Mouse (Mus musculus) lung, adult 18-20 months (tissue): ENCODE measurements around the gene Rnf225.
"Not testable (repeated sequence)": the region's sequence is repeated elsewhere in the genome, so short reads cannot be mapped to it uniquely, and the experiment has no call there.

ENCODE experiments used
- DNase-seq, 2 experiments: peaks; one replicate each; pipeline ENCODE4 v3.0.0; 2022; ENCODE audit warnings: mixed read lengths in 2 of 2

Rnf225 gene

DNA sequence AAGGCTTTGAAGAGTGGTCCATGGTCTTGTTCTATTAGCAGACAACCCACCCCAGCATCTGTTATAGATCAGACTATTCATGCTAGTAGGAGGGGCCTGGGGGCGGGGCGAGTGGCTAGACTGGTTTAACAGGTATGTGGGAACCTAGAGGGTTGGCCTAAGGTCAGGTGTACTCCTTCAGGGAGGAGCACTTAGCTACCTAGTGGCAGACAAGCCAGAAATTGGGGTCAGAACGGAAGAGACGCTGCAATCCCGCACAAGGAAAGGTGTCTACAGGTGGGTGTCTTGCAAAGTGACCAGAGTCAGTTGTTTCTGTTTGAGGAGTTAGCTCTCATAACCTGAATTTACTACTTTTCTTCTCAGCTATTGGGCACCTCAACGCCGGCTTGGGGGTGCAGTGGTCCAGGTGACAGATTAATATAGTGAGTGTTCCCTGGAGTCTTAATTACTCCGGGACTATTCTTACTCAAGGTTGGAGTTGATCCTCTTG lies at the start of gene Rnf225:
TSS of gene Rnf225 (plus strand) at position 226 of the 490 bp plus-strand sequence.
- DNase-seq: peak; percentile 87 to 93

DNA sequence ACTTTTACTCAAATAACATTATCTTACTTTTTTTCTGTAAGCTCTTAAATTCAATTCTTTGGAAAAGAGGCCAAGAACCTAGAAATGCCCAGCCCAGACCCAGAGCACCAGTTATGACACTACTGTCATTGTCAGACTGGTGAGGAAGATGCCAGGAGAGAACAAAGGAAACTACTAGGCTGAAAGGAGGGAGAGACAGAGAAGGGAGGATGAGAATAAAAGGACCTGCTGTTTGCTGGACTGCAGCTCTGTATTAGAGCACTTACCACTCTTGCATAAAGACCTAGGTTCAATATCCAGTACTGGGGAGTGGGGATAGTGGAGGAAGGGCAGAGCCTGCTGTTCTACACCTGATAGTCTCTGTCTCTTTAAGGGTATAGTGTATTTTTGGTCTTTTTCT lies 47.2 kb upstream of the Rnf225 start:
- no peak for DNase-seq

DNA sequence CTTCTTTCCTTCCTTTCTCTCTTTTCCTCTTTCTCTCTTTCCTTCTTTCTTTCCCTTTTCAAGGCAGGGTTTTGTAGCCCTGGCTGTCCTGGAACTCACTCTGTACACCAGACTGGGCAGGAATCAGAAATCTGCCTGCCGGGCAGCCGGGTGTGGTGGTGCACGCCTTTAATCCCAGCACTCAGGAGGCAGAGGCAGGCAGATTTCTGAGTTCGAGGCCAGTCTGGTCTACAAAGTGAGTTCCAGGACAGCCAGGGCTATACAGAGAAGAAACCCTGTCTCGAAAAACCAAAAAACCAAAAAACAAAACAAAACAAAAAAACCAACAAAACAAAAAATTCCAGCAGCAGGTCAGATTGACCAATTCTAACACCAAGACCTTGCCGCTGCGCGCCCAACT lies 46.7 kb upstream of the Rnf225 start:
- DNase-seq: not testable (repeated sequence)

DNA sequence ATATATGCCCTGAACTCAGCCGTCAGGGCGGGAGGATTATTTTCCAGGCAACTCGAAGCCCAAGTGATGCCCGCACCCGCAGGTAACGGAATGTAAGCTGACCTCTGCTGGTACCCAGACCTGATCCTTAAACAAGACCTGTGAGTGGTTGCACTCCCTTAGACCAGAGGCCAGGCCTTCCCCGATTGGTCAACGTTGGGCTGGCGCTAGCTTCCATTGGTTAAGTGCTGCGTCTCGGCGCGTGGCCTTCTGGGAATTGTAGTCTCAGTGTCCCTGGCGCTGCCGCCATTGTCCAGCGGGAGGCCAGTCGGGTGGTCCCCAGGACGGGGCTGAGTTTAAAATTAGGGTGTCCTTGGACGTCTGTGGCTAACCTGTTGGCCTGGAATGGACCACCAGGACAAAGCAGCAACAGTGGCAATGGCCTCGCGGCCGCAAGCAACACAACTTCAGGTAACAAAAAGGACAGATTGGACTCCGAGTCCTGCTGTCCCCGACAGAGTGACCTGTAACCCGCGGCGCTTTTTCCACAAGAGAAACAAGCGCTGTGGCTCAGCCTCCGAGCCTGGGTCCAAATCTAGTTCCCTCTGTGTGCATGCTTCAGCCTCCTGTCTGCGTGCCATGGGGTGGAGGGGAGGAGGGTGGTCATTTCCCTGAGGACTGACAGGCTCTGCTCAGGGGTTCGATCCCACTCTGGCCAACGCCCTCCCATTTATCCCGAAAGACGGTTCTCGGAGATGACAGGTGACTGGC lies 46.1 kb upstream of the Rnf225 start, which contains the start of gene Zfp128:
TSS of gene Zfp128 (plus strand) at position 267 of the 750 bp plus-strand sequence.
- DNase-seq: peak; percentile 96

DNA sequence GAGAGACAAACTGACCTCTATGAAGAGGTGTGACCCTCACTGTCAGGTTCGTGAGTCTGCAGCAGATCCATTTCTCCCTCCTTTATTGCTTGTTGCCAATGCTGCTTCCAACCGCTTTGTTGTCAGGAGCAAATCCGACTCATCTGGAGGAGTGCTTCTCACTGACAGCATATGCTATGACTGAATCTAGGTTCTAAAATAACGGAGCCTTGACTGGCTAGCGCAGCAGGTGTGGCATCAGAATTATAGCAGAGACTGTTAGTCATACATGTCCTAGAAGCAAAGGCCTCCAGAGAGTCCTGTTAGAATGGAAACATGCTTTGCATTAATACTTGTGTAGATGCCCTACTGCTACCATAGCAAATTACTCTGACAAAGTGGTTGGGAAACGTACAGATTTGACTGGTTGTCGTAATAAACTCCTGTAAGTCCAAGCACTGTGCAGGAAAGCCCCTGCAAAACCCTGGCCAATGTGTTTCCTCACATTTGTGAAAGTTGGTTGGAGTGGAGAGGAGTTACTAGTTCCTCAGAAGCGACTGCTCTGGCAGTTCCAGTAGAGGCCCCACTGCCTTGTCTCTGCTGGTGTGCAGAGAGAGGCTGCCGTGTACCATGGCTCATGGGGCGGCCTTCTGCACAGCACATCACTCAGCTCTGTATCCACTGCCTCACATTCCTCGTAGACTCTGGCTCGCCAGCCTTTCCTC lies 40.5 kb upstream of the Rnf225 start:
- DNase-seq: no peak

DNA sequence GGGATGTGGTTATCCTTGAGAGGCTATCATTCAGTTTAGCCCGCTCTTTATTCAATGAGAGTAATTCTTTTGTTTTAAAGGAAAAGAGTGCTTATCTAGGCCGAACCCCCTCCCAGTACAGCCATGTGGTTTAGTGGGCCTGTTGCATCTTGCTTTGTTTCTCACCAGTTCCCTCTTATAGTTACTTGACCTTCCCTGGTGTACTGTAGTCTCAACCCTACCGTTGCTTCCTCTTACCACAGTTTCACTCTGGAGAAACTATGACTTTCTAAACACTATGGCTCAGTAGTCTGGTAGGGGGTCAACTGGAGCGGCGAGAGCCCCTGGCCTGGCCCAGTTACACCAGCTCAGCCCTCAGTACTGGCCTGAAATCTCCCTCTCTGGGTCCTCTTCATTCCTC lies 39.6 kb upstream of the Rnf225 start:
- no peak for DNase-seq

DNA sequence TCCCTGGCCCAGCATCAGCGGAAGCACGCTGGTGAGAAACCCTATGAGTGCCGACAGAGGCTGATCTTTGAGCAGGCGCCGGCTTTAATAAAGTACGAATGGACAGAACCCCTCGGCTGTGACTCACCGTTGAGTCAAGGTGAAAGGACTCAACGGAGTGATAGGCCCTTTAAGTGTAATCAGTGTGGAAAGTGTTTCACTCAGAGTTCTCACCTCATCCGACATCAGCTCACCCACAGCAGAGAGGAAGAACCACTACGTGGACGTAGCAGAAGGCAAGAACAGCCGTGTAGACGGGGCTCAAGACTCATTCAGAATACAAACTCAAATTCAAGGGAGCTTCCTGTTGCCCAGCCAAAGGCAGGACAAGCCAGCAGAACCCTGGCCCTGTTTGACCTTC lies 36.3 kb upstream of the Rnf225 start:
- no peak for DNase-seq

DNA sequence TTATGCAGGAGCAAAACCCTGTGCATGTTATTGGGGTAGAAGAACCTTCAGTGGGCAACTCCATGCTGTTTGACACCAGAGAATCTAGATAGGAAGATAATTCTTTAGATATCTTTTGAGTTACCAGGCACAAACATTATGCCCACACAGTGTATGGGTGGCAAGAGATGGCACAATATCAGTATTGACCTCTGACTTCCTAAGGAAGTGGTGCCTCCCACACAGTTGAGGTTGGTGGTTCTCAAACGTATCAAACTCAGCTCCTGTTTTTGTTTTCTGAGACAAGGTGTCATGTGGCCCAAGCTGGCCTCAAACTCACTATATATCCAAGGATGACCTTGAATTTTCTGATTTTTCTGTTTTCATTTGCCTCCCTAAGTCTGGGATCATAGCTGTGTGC lies 35.9 kb upstream of the Rnf225 start:
- DNase-seq: no peak

DNA sequence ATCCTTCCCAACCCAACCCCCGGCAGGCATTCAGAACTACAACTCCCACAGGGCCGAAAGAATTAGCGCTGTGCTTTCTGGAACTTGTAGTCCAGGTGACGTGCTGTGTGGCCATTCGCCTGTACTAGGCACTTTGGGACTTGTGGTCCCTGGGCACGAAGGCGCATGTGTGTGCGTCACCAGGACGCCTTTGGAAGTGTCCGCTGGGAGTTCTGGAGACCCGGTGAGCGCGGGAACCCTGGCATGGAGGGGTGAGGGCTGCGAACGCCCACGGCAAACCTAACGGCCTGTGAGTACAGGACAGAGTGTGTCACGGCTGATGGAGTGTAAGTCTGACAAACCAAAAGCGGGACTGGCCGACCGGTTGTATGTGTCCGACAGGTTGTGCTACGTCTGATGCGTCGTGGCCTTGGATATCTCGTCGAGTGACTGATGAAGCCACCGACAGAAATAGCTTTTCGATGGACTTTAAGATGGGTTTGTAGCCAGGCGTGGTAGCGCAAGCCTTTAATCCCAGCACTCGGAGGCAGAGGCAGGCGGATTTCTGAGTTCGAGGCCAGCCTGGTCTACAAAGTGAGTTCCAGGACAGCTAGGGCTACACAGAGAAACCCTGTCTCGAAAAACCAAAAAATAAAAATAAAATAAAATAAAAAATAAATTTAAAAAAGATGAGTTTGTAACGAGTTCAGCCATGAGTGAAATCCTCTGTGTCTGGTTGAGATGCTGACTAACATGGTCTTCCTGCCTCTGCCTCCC lies 29.4 kb upstream of the Rnf225 start, which contains the start of gene Zscan22:
TSS of gene Zscan22 (plus strand) at position 161 of the 756 bp plus-strand sequence.
- peak; percentile 94 to 96 for DNase-seq

DNA sequence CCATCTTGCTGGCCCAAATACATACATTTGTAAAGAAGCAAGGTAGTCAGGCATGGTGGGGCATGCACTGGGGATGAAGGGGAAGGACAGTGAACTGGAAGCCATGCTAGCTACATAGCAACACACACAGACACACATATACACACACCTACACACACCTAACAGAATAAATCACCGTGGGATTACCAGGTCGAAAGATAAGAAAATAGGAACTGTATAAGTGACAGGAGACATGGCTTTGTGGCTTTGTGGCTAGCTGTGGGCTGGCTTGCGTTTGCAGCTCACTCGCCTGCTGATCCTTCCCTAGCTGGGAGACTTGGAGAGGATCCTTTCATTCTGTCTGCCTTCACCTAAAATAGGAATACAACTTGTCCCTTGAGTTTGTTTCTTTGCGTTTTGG lies 25.7 kb upstream of the Rnf225 start:
- no peak for DNase-seq

DNA sequence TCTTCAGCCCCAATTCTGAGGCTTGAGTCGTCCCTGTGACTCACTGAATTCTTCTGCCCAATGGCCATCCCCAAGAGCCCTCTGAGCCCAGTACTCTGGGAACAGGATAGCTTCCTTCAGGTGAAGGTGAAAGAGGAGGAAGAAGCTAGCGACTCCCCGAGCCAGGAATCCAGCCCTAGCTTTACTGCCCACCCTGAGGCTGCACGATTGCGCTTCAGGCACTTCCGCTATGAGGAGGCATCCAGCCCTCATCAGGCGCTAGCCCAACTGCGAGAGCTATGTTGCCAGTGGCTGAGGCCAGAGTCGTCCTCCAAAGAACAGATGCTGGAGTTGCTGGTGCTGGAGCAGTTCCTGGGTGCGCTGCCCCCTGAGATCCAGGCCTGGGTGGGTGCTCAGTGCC lies 23.6 kb upstream of the Rnf225 start:
- DNase-seq: no peak

DNA sequence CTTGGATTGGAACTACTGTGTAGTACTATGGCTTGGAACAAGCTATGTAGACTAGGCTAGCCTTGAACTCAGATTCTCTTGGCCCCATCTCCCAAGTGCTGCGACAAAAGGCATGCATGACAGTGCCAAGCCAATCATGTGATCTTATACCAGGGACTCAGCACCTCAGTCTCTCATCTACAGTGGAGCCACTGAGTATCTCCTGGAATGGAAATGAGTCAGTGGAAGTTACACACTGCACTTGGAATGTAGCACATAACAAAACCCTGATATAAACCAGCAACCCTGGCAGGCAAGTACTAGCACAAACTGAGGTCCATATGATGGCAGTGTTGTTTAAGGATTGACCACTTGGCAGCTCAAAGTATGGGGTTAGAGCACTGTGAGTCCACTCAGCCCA lies 22.1 kb upstream of the Rnf225 start:
- no peak for DNase-seq

DNA sequence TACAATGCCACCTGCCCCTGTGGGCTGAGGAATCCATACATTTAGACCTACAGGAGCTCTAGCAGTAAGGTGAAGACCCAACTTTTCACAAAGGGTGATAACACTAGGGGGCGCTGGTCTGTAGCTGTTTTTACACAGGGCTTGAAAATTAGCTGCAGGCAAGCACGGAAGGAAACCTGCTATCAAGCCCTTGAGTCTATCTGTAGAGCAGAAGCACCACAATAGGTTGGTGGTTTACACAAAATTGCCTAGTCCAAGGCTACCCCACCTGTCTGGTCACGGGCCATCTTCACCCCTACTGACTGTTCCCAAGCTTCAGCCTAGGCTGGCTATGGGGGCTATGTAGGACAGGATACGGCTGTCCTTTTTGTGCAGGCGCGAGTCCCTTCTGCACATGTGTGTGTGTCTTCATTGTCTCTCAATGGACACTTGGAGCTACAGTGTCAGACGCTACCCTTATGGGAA lies 17.7 kb upstream of the Rnf225 start:
- DNase-seq: peak; percentile 76 to 83

DNA sequence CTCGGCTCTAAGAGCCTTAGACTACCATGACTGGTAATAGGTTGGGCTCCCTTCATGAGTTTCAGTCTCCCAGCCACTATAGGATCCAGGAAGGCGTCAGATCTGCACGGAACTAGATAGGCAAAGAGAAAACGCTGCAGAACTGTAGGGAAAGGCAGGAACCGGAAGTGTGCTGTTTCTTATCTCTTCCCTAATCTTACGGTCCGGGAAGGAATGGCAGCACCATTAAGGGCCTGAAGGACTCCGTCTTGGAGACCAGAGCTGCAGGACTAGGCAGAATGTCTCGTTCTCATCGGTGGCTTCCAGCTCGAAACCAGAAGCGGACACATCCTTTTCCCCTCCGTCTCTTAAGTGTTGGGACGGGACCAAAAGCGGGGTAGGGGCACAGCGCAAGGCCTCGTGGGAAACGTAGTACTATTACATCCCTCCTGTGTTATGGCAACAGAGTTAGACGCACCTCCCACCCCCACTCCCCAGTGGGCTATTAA lies 17.0 kb upstream of the Rnf225 start:
- DNase-seq: peak; percentile 53 to 64

DNA sequence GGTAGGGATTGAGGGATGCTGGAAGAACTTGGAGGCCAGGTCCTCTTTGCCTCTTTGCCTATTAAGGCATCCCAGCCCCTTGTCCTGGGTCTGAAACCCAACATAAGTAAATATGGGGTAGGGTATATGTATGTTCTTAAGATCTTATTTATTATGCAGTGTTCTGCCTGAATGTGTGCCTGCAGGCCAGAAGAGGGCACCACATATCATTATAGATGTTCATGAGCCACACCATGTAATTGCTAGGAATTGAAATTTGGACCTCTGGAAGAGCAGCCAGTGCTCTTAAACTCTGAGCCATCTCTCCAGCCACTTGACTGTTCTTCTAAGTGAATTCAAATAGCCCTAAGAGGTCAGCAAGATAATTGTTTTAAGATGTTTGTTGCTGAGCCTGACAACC lies 13.7 kb upstream of the Rnf225 start:
- DNase-seq: no peak

DNA sequence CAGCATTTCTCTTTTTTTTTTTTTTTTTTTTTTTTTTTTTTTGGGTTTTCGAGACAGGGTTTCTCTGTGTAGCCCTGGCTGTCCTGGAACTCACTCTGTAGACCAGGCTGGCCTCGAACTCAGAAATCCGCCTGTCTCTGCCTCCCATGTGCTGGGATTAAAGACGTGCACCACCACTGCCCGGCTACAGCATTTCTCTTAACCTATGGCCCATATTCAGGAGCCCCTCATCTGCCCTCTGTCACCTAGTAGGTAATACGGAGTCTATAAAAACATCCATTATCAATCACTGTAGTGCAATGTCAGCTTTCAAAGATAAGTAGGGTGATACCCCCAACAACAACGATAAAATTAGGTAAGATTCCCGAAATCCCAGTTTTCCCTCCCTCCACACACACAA lies 6.7 kb upstream of the Rnf225 start:
- not testable (repeated sequence) for DNase-seq

DNA sequence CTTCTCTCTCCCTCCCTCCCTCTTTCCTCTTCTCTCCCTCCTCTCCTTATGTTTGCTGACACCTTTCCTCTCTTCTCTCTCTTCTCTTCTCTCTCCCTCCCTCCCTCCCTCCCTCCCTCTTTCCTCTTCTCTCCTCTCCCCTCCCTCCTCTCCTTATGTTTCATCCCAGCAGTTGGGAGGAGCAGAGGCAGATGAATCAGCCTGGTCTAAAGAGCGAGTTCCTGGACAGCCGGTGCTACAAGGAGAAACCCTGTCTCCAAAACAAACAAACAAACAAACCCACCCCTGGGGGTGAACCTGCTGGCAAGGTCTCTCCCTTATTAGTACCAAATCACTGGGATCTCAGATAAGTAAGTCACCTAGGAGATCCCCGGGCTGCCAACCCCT lies 5.9 kb upstream of the Rnf225 start:
- DNase-seq: no peak

DNA sequence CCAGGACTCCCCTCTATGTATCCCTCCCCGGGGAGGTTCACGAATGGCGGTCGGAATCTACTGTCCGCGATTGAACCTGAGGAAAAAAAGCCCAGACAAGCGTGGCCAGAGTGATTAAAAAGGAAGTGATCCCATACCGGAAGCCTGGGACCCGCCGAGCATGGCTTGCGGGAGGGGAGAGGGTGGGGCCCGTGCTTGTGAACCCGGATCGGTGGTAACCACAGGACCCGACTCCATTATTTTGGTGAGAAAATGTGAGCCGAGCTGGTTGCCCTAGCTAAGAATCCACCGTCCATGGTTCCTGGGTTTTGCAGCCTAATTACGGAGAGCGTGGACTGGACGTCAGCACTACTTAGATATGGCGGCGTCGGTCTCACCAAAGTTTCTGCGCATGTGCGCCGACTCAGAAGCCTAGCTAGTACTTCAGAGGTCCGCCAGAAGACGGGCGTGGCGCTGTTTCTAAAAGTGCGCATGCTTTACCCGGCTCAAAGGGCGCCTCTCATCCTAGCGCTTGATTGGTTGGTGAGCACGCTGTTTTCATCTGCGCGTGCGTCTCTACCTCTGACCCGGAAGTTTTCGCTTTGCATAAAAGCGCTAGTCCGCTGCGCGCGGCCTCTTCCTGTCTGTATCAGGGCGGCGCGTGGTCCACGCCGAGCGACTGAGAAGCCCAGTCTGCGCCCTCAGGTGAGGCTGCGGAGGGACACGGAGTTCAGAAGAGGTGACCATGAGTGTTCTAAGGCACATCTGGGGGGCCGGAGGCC lies 5.3 kb upstream of the Rnf225 start, which contains the start of gene Rps5:
TSS of gene Rps5 (plus strand) at position 586 of the 761 bp plus-strand sequence.
- peak; percentile 99 for DNase-seq

DNA sequence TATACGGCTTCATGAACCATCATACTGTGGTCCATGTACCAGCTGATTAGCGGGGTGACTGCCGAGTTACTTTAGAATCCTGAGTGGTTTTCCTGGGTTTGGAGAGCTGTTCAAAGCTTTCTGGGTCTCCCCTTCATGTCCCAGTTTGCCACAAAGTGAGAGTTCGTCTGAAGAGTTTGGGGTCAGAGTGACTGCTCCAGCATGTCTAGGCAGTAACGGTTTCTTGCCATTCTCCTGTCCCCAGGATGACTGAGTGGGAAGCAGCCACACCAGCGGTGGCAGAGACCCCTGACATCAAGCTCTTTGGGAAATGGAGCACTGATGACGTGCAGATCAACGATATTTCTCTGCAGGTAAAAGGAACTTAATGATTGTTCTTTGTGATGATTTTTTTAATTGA lies 4.5 kb upstream of the Rnf225 start:
- no peak for DNase-seq

DNA sequence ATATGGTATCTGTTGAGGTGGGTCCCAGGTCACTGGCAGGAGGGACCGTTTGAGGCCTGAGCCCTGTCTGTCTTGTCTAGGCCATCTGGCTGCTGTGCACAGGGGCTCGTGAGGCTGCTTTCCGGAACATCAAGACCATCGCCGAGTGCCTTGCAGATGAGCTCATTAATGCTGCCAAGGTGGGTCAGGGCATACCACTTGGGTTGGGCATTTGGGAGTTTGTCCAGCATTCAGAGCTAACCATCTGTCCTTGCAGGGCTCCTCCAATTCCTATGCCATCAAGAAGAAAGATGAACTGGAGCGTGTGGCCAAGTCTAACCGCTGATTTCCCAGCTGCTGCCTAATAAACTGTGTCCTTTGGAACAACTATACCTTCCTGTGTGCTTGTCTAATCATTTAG lies 900 bp upstream of the Rnf225 start:
- DNase-seq: no peak

DNA sequence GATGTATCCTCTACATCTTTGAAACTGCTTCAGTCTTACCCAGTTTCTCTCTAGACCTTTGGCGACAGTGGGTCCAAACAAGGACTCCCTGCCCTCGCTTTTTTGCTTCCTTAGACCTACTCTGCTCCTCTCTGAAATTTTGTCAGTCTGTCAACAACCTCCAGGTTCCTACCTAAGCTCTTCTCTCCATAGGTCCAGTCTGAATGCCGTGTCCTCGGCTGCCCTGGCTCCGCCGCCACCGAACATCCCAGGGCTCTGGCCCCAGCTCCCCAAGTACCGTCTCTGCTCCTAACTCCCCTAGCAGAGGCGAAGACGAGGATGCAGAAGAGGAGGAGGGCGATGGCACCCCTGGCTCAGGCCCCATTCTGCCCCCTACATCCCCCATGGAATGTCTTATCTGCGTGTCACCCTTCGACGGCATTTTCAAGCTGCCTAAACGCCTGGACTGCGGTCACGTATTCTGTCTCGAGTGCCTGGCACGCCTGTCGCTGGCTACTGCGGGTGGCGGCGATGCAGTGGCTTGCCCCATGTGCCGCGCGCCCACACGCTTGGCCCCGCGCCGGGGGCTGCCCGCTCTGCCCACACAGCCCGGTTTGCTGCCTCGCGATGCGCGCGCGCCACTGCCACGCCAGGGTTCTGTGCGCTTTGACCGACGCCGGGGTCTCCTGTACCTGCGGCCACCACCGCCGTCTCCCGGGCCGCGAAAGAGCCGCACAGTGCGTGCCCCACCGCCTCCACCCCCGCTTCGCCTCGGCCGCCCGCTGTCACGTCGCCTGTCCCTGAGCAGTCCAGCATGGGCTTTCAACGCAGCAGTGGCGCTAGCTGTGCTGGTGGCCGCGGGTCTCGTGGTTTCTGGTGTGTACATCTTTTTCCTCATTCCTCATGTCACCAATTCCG lies 725 bp downstream of the Rnf225 start:
- DNase-seq: peak; percentile 24 to 37
